Mouse (Mus musculus): ENCODE measurements at regions not wholly inside any gene's neighbourhood (a gene's known extent, or its start where the extent isn't known, plus 50 kb on each side); places are given as distances from the start of the nearest gene placed in this dataset.
A peak's percentile ranks its signal among the peaks of the same experiment; 100 is the strongest.

- no peak for DNase-seq (ENCODE audit: low spot score in 2 of 2)
Measured at GRCm38 (mm10) chr4:140324971-140325676, 78.5 kb upstream of the Igsf21 start.

GRCm38 (mm10) chr4:140320120-140320921, 73.7 kb upstream of the Igsf21 start:
- DNase-seq (ENCODE audit: low spot score in 2 of 2) = no peak

- no peak for DNase-seq (ENCODE audit: low spot score in 2 of 2)
Measured at GRCm38 (mm10) chr4:140312635-140313034, 66.1 kb upstream of the Igsf21 start.

- no peak for DNase-seq (ENCODE audit: low spot score in 2 of 2)
Measured at GRCm38 (mm10) chr4:140307481-140307880, 60.9 kb upstream of the Igsf21 start.

GRCm38 (mm10) chr4:140304960-140305359, 58.4 kb upstream of the Igsf21 start:
- DNase-seq (ENCODE audit: low spot score in 2 of 2) = no peak

- peak in 1 of 2 experiments; percentile 25 for DNase-seq (ENCODE audit: low spot score in 2 of 2)
Measured at GRCm38 (mm10) chr4:140301661-140302060, 55.1 kb upstream of the Igsf21 start.

- peak; percentile 41 to 63 for DNase-seq (ENCODE audit: low spot score in 2 of 2)
Measured at GRCm38 (mm10) chr4:140297912-140298620, 51.5 kb upstream of the Igsf21 start.

All from layer of hippocampus, postnatal 14 days (tissue).